Mouse (Mus musculus): ENCODE results near the gene Dmgdh. TPM values are rescaled to one million over a fixed set of nuclear protein-coding genes. Genes with fewer than 3 reads are reported as not detected.

The Dmgdh gene
- polyA plus RNA-seq, 1 experiment from 2014 or later, result 0.07 TPM

DNA sequence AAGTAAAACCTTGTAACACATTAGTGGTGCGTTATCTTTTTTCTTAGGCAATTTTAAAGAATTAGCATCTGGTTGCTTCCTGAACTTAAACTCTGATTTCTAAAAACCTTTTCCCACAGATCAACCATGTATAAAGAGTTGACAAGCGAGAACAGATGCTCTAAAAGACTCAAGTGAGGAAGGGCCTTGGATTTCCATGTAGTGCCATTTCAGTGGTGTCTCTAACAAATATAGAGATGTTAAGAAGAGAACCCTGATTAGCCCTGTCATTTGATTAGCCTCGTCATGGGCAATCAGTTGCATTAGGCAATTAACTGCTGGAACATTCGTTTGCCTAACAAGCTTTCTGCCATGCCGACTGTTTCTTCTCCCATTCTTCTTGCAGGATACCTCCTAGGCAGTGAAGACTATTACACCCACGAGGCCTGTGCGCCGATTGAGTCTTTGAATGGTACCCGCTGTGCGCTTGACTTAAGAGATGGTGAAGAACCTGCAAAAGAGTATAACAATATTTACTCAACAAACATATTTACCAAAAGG lies 119.5 kb downstream of the Dmgdh start:
- no peak overlapping the region for H3K4me2 ChIP-seq (ENCODE audit: low read depth, low read length)
- H3K4me1 ChIP-seq (ENCODE audit: control insufficient read depth, insufficient read depth, low read length), result no peaks in the 10 kb centered on the region
- no peaks in the 10 kb centered on the region for H3K36me3 ChIP-seq (ENCODE audit: control insufficient read depth, insufficient read depth, low read length)
- H3K27me3 ChIP-seq (replicated peaks; ENCODE audit: control insufficient read depth, insufficient read depth, low read length), result no peaks in the 10 kb centered on the region
- H3K27ac ChIP-seq (replicated peaks; ENCODE audit: low read depth, low read length), result no peak overlapping the region
- WGBS, result 75% methylated on average over 10 of the region's 10 CpGs
- no peak overlapping the region for H3K4me3 ChIP-seq (ENCODE audit: low read depth, low read length)
- H3K9me3 ChIP-seq (ENCODE audit: control insufficient read depth, low read length), result peaks cover 2% of the 10 kb centered on the region; the same call in 1 of the 2 replicates
- DNase-seq (ENCODE audit: low spot score) (no peak), ATAC-seq (ENCODE audit: low read depth) (no peak)
- H3K9ac ChIP-seq (ENCODE audit: low read depth, low read length), result no peak overlapping the region

DNA sequence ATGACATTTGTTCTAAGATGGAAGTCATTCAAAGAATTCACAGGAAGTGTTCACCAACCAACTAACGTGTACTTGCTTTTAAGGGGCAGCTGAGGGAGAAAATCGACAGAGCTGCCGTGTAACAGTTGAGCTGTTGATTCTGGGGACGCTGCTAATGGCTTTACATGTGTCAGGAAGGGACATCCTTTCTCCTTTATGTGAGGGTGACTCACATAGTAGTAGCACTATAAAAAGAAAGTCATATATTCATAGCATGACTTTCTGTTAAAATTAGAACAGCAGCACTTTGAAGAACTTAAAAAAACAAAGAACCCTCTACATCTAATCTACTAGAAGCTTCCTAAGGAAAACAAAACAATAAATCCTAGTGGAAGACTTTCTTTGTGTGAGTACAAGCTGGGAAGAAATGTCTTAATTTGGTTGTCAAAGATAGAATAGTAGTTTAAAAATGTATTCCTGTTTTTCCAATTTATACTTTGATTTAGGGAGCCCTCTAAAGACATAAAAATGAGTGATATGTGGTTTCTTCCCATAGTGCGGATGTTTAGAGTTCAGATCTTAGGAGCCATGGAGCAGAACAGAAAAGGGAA lies 122.9 kb downstream of the Dmgdh start:
- WGBS, result 69% methylated on average over 5 of the region's 5 CpGs
- DNase-seq (ENCODE audit: low spot score), result no peak
- Histone ChIP-seq H3K27ac (replicated peaks; ENCODE audit: low read depth, low read length) (no peak overlapping the region), H3K4me1 (ENCODE audit: control insufficient read depth, insufficient read depth, low read length) (no peaks in the 10 kb centered on the region), H3K4me3 (ENCODE audit: low read depth, low read length) (no peak overlapping the region), H3K27me3 (replicated peaks; ENCODE audit: control insufficient read depth, insufficient read depth, low read length) (no peaks in the 10 kb centered on the region), H3K4me2 (ENCODE audit: low read depth, low read length) (no peak overlapping the region), H3K36me3 (ENCODE audit: control insufficient read depth, insufficient read depth, low read length) (no peaks in the 10 kb centered on the region), H3K9me3 (ENCODE audit: control insufficient read depth, low read length) (peaks cover 2% of the 10 kb centered on the region; the same call in 1 of the 2 replicates), H3K9ac (ENCODE audit: low read depth, low read length) (no peak overlapping the region)
- no peak for ATAC-seq (ENCODE audit: low read depth)

Small RNA genes lying within 50 kb of the gene (microRNA-seq; reads per million reads assigned to microRNA genes)
- not detected for gene Mir5624 (ENCODE audit: borderline number of aligned reads)

Other genes with a start within 250 kb of the Dmgdh start
- gene Jmy, start 174.6 kb upstream of the Dmgdh start, polyA plus RNA-seq (2014; fragmentation: Nextera tagmentation; extraction: Ambion mirVana), result 6.2 and 6.8 TPM in 2 replicates
- 0.08 TPM in 1 of 2 replicates, not detected in the other for gene Bhmt, start 36.5 kb upstream of the Dmgdh start, polyA plus RNA-seq (2014; fragmentation: Nextera tagmentation; extraction: Ambion mirVana)
- not detected in 2 replicates for gene Bhmt2, start 131 bp upstream of the Dmgdh start, polyA plus RNA-seq (2014; fragmentation: Nextera tagmentation; extraction: Ambion mirVana)
- gene Arsb, start 97.2 kb downstream of the Dmgdh start, polyA plus RNA-seq (2014; fragmentation: Nextera tagmentation; extraction: Ambion mirVana), result 23.3 and 24.0 TPM in 2 replicates